Mouse (Mus musculus) frontal cortex, adult 2 months (tissue): ENCODE measurements around the gene Krt31. TPM values are rescaled to one million over a fixed set of nuclear protein-coding genes. Genes with fewer than 3 reads are reported as not detected.

Source experiments
- DNase-seq, 2 experiments: peaks; one replicate each; pipeline ENCODE4 v3.0.0; 2022; ENCODE audit warnings: low spot score in 1 of 2; ENCODE audit errors: extremely low spot score in 1 of 2
- polyA plus RNA-seq: library from polyadenylated mRNA; depleted of rRNA; stranded (reverse); fragments of >200 nt; gene quantifications from 2 replicates; pipeline ENCODE4 v1.2.3, GENCODE M21; 2012; rRNA removed

The Krt31 gene
- polyA plus RNA-seq, 1 experiment = not detected

GRCm38 (mm10) chr11:100008336-100008735 lies 42.0 kb downstream of the Krt31 start:
- DNase-seq = no peak

GRCm38 (mm10) chr11:100006624-100007023 lies 43.7 kb downstream of the Krt31 start:
- DNase-seq = no peak

DNA sequence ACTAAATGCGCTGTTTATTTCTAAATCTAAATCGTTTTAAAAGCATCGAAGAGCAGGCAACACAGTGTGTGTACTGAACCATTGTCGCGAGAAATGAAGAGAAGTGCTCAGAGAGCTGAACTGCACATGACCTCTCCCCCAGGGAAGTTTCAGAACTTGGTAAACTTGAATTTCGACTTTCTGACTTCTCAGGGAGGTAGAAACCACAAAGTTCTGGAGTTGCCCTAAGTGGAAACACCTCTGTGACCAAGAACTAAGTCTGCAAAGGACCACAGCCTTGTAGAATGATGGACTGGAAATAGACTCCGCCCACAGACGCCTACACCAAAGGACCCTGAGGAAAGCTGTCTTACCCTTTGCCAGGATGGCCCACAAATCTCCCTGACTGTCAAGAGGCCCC lies 44.4 kb downstream of the Krt31 start:
- DNase-seq = no peak

- DNase-seq = peak; percentile 26 to 80
These were observed 45.5 kb downstream of the Krt31 start for GRCm38 (mm10) chr11:100004846-100005245.

DNA sequence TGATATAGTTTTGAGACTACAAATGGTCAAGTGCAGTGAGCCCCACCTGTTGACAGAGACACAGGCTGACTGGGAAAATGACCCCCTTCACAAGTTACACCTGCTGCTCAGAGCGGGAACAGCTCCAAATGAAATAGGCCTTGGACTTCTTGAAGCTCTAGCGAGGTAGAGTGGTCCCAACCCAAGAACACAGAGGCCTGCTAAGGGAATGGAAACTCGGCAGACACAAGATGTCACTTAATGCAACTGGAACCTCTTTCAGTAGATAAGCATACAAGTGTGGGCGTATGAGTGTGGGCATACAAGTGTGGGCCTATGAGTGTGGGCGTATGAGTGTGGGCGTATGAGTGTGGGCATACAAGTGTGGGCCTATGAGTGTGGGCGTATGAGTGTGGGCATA lies 51.3 kb downstream of the Krt31 start:
- DNase-seq = no peak

Other genes starting within 250 kb of the Krt31 start
- gene Gm11554, start 246.1 kb downstream of the Krt31 start, polyA plus RNA-seq = not detected in 2 replicates
- not detected in 2 replicates for gene Krtap4-13, start 240.7 kb downstream of the Krt31 start, polyA plus RNA-seq
- gene Gm11564, start 234.9 kb downstream of the Krt31 start, polyA plus RNA-seq = not detected in 2 replicates
- not detected in 2 replicates for gene 2300003K06Rik, start 212.5 kb downstream of the Krt31 start, polyA plus RNA-seq
- gene Krtap4-16, start 198.9 kb downstream of the Krt31 start, polyA plus RNA-seq = not detected in 2 replicates
- gene Gm11568, start 192.6 kb downstream of the Krt31 start, polyA plus RNA-seq = not detected in 2 replicates
- gene Gm11559, start 186.1 kb downstream of the Krt31 start, polyA plus RNA-seq = not detected in 2 replicates
- not detected in 2 replicates for gene Krtap9-1, start 177.2 kb downstream of the Krt31 start, polyA plus RNA-seq
- not detected in 2 replicates for gene Gm11567, start 171.4 kb downstream of the Krt31 start, polyA plus RNA-seq
- gene Krtap31-1, start 142.6 kb downstream of the Krt31 start, polyA plus RNA-seq = not detected in 2 replicates
- gene Gm11565, start 135.8 kb downstream of the Krt31 start, polyA plus RNA-seq = not detected in 2 replicates
- not detected in 2 replicates for gene Krtap31-2, start 114.3 kb downstream of the Krt31 start, polyA plus RNA-seq
- not detected in 2 replicates for gene Krtap9-5, start 102.1 kb downstream of the Krt31 start, polyA plus RNA-seq
- gene Krtap29-1, start 71.5 kb downstream of the Krt31 start, polyA plus RNA-seq = not detected in 2 replicates
- 0.08 TPM in 1 of 2 replicates, not detected in the other for gene Krtap16-1, start 64.0 kb downstream of the Krt31 start, polyA plus RNA-seq
- not detected in 2 replicates for gene Krtap17-1, start 56.6 kb downstream of the Krt31 start, polyA plus RNA-seq
- not detected in 2 replicates for gene Krt33a, start 34.3 kb downstream of the Krt31 start, polyA plus RNA-seq
- not detected in 2 replicates for gene Krt33b, start 20.7 kb downstream of the Krt31 start, polyA plus RNA-seq
- not detected in 2 replicates for gene Krt34, start 9.0 kb downstream of the Krt31 start, polyA plus RNA-seq
- gene Krt32, start 37.7 kb upstream of the Krt31 start, polyA plus RNA-seq = 0.06 TPM in 1 of 2 replicates, not detected in the other
- not detected in 2 replicates for gene Krt35, start 45.7 kb upstream of the Krt31 start, polyA plus RNA-seq
- gene Krt36, start 55.1 kb upstream of the Krt31 start, polyA plus RNA-seq = not detected in 2 replicates
- not detected in 2 replicates for gene Krt13, start 71.0 kb upstream of the Krt31 start, polyA plus RNA-seq
- not detected in 2 replicates for gene Krt15, start 85.4 kb upstream of the Krt31 start, polyA plus RNA-seq
- gene Krt19, start 98.1 kb upstream of the Krt31 start, polyA plus RNA-seq = 1.6 and 3.7 TPM in 2 replicates
- 8.3 and 9.4 TPM in 2 replicates for gene Krt9, start 142.7 kb upstream of the Krt31 start, polyA plus RNA-seq
- 0.08 and 0.12 TPM in 2 replicates for gene Krt14, start 157.0 kb upstream of the Krt31 start, polyA plus RNA-seq
- gene Krt16, start 198.4 kb upstream of the Krt31 start, polyA plus RNA-seq = not detected in 2 replicates
- 0.23 and 0.28 TPM in 2 replicates for gene Krt17, start 210.5 kb upstream of the Krt31 start, polyA plus RNA-seq
- 0.14 TPM in 1 of 2 replicates, not detected in the other for gene Krt42, start 219.3 kb upstream of the Krt31 start, polyA plus RNA-seq